Mouse (Mus musculus): ENCODE data around the gene Traf3ip3.

GRCm38 (mm10) chr1:193216000-193216399 is 14.5 kb upstream of the Traf3ip3 start:
- TF ChIP-seq POLR2A (IDR thresholded peaks at IDR 0.05; ENCODE audit: control insufficient read depth, extremely low read depth, insufficient read depth, low read length, poor library complexity): no peak
- no peak for TF ChIP-seq CTCF (IDR thresholded peaks at IDR 0.05; ENCODE audit: borderline replicate concordance, control insufficient read depth, extremely low read depth, insufficient read depth, low read length, poor library complexity)
